Mouse (Mus musculus): Measurements from ENCODE around the gene Col19a1. TPM values are rescaled to one million over a fixed set of nuclear protein-coding genes. Genes with fewer than 3 reads are reported as not detected.
A peak's percentile ranks its signal among the peaks of the same experiment; 100 is the strongest.
"Not testable (repeated sequence)": the region's sequence is repeated elsewhere in the genome, so short reads cannot be mapped to it uniquely, and the experiment has no call there.

Gene Col19a1
- under 1 TPM in 1 of 2 experiments, not detected in 1; 0.08 TPM for total RNA-seq (2021)
- polyA plus RNA-seq (2012; rRNA removed), result not detected in 2 replicates
- long read RNA-seq, result 0 reads

- peak in 1 of 2 experiments; percentile 18 for DNase-seq
Observed at GRCm38 (mm10) chr1:24587141-24587541, at the start of gene Col19a1. Col19a1 (minus strand) TSS chr1:24587472.

DNA sequence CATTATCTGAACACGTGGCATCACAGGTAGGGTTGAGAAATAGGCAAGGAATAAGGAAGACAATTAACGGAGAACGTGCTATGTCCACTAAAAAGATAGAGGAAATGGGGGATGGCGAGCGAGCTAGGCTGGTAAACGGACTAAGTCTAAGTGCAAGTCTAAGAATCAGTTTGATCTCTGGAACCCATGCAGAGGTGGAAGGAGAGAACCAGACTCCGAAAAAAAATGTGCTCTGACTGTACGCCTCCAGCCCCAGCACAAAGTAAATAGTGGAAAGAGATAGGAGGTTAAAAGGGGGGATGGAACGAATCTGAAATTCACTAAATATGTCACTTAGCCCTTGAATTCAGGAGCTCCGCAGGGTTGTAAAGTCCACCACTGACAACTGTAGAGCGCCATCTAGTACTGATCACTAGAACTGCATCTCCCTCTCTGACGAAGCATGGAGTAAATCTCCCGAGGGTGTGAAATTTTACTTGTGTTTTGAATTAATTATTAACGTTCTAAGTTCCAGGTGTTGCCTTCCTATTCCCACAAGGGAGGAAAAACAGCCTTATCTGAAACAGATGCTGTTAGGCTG lies 46.4 kb upstream of the Col19a1 start:
- H3K79me2 ChIP-seq (replicated peaks; ENCODE audit: control insufficient read depth, insufficient read depth, low read length), result no peaks in the 10 kb centered on the region
- no peak overlapping the region for H3K27ac ChIP-seq
- no peaks in the 10 kb centered on the region for H3K27me3 ChIP-seq (ENCODE audit: control insufficient read depth, insufficient read depth, low read length)
- no peak for TF ChIP-seq EP300 (IDR thresholded peaks at IDR 0.05; ENCODE audit: insufficient read depth, low read depth, low read length)
- no peak for TF ChIP-seq POLR2A (IDR thresholded peaks at IDR 0.05; ENCODE audit: insufficient read depth, low read depth, low read length)
- TF ChIP-seq CTCF (IDR thresholded peaks at IDR 0.05), result peak; percentile 71
- no peak overlapping the region for H3K9ac ChIP-seq (ENCODE audit: low read depth, low read length)
- H3K4me1 ChIP-seq (ENCODE audit: control insufficient read depth, insufficient read depth, low read length), result no peaks in the 10 kb centered on the region
- DNase-seq, result no peak
- intact Hi-C loops (cut with DNase I), result loop anchor here (5.0 kb wide), 1 partner anchor 266 kb away; no protein-coding TSS in a partner anchor
- H3K36me3 ChIP-seq (ENCODE audit: control insufficient read depth, insufficient read depth, low read length), result no peaks in the 10 kb centered on the region
- 34% methylated on average over 14 of the region's 14 CpGs for WGBS
- H3K4me3 ChIP-seq, result no peak overlapping the region

More at GRCm38 (mm10) chr1:24587141-24587541, at the start of gene Col19a1:
- intact Hi-C loops (cut with DNase I), result no loop called here
- TF ChIP-seq POLR2A (IDR thresholded peaks at IDR 0.05; ENCODE audit: insufficient read depth, low read depth, low read length), result no peak
- TF ChIP-seq EP300 (IDR thresholded peaks at IDR 0.05; ENCODE audit: insufficient read depth, low read depth, low read length), result no peak
- TF ChIP-seq CTCF (IDR thresholded peaks at IDR 0.05), result no peak
- H3K4me3 ChIP-seq, result peak within 1 kb of the TSS; percentile 23; the same call in 1 of the 2 replicates
- peaks cover 10% of the 10 kb centered on the region for H3K27me3 ChIP-seq (ENCODE audit: control insufficient read depth, insufficient read depth, low read length)
- 3% methylated on average over 22 of the region's 22 CpGs for WGBS
- no peak within 1 kb of the TSS for H3K27ac ChIP-seq
- no peaks in the 10 kb centered on the region for H3K4me1 ChIP-seq (ENCODE audit: control insufficient read depth, insufficient read depth, low read length)
- no peak within 1 kb of the TSS; the same call in 1 of the 2 replicates for H3K9ac ChIP-seq (ENCODE audit: low read depth, low read length)
- H3K36me3 ChIP-seq (ENCODE audit: control insufficient read depth, insufficient read depth, low read length), result no peaks in the 10 kb centered on the region
- H3K79me2 ChIP-seq (replicated peaks; ENCODE audit: control insufficient read depth, insufficient read depth, low read length), result no peaks in the 10 kb centered on the region

GRCm38 (mm10) chr1:24612556-24612955 lies 25.3 kb upstream of the Col19a1 start:
- H3K4me3 ChIP-seq; H3K36me3 ChIP-seq (ENCODE audit: control insufficient read depth, insufficient read depth, low read length); H3K27me3 ChIP-seq (ENCODE audit: control insufficient read depth, insufficient read depth, low read length); H3K9ac ChIP-seq (ENCODE audit: low read depth, low read length); H3K4me1 ChIP-seq (ENCODE audit: control insufficient read depth, insufficient read depth, low read length); H3K79me2 ChIP-seq (replicated peaks; ENCODE audit: control insufficient read depth, insufficient read depth, low read length); intact Hi-C loops (cut with DNase I); DNase-seq; H3K27ac ChIP-seq: not testable (repeated sequence)
- under 1% methylated on average over 2 of the region's 2 CpGs for WGBS

GRCm38 (mm10) chr1:24595096-24595495 lies 7.8 kb upstream of the Col19a1 start:
- Histone ChIP-seq H3K36me3 (ENCODE audit: control insufficient read depth, insufficient read depth, low read length) (no peaks in the 10 kb centered on the region), H3K27ac (no peak overlapping the region), H3K4me1 (ENCODE audit: control insufficient read depth, insufficient read depth, low read length) (no peaks in the 10 kb centered on the region), H3K79me2 (replicated peaks; ENCODE audit: control insufficient read depth, insufficient read depth, low read length) (no peaks in the 10 kb centered on the region), H3K9ac (ENCODE audit: low read depth, low read length) (no peak overlapping the region), H3K4me3 (no peak overlapping the region), H3K27me3 (ENCODE audit: control insufficient read depth, insufficient read depth, low read length) (no peaks in the 10 kb centered on the region)
- no peak for DNase-seq
- intact Hi-C loops (cut with DNase I), result no loop called here
- TF ChIP-seq EP300 (IDR thresholded peaks at IDR 0.05; ENCODE audit: insufficient read depth, low read depth, low read length) (no peak), CTCF (IDR thresholded peaks at IDR 0.05) (no peak), POLR2A (IDR thresholded peaks at IDR 0.05; ENCODE audit: insufficient read depth, low read depth, low read length) (no peak)
- 95% methylated on average over 19 of the region's 19 CpGs for WGBS

DNA sequence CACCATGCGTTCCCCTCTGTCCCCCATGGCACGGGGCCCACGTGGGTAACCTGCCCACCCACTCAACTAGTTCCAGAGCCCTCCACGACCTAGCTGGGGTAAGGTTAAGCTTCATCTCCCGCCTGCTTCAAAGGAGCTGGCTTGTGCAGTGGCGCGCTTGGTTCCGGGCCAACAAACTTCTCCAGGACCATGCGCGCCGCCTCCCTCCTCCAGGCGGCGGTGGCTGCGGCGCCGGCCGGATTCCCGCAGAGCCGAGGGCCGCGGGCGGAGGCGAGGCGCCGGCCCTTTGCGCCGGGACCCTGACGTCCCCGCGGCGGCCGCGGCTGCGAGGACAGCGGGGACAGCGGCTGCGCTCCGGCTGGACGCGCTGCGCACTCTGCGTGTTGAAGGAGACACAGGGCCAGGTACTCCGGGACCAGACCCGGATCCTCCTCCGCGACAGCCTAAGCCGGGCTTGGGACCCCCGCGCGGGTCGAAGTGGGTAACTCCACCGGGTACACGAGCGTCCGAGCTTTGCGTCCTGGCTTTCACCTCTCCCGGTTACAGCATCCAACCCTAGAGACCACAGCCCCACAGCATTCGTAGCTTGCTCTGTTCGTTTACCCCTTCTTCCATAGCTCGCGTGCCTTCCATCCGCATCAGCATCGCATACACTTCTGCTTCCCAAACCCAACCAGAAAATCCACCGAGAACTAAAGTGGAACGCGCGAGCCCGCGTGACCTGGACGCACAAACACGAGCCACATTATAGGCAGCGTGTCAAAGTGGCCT lies 717 bp downstream of the Col19a1 start:
- H3K27ac ChIP-seq, result no peak overlapping the region
- H3K9ac ChIP-seq (ENCODE audit: low read depth, low read length), result no peak overlapping the region; the same call in 1 of the 2 replicates
- H3K27me3 ChIP-seq (ENCODE audit: control insufficient read depth, insufficient read depth, low read length), result peaks cover 10% of the 10 kb centered on the region
- no peaks in the 10 kb centered on the region for H3K79me2 ChIP-seq (replicated peaks; ENCODE audit: control insufficient read depth, insufficient read depth, low read length)
- H3K36me3 ChIP-seq (ENCODE audit: control insufficient read depth, insufficient read depth, low read length), result no peaks in the 10 kb centered on the region
- peak; percentile 18 to 35 for DNase-seq
- no peaks in the 10 kb centered on the region for H3K4me1 ChIP-seq (ENCODE audit: control insufficient read depth, insufficient read depth, low read length)
- peak overlapping the region; percentile 23; the same call in 1 of the 2 replicates for H3K4me3 ChIP-seq
- WGBS, result 2% methylated on average over 72 of the region's 72 CpGs
- TF ChIP-seq CTCF (IDR thresholded peaks at IDR 0.05), result peak; percentile 14; the same call in 1 of the 2 replicates
- no peak for TF ChIP-seq EP300 (IDR thresholded peaks at IDR 0.05; ENCODE audit: insufficient read depth, low read depth, low read length)
- intact Hi-C loops (cut with DNase I), result no loop called here

DNA sequence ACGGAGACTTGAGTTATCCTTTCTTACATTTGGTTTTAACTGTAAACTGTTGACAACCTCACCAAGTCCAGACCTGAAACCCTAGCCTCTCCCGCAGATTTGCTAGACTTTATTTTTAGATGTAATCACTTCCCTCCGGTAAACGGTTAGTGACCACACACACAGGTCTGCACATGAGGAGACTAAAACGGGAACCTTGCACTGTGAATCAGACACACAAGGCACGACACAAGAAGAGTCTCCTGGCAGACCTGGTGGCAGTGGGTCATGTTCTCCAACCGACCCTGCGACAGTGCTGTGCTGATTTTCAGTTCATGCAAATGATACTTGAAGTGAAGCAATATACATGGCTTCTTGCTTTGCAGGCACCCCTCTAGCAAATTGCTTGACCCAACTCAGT lies 14.7 kb downstream of the Col19a1 start:
- no peak overlapping the region for H3K4me3 ChIP-seq
- no peak for DNase-seq
- WGBS, result 55% methylated on average over 8 of the region's 8 CpGs
- no peaks in the 10 kb centered on the region for H3K4me1 ChIP-seq (ENCODE audit: control insufficient read depth, insufficient read depth, low read length)
- no peak overlapping the region for H3K27ac ChIP-seq
- H3K36me3 ChIP-seq (ENCODE audit: control insufficient read depth, insufficient read depth, low read length), result no peaks in the 10 kb centered on the region
- H3K79me2 ChIP-seq (replicated peaks; ENCODE audit: control insufficient read depth, insufficient read depth, low read length), result no peaks in the 10 kb centered on the region
- intact Hi-C loops (cut with DNase I), result no loop called here
- H3K27me3 ChIP-seq (ENCODE audit: control insufficient read depth, insufficient read depth, low read length), result no peaks in the 10 kb centered on the region
- TF ChIP-seq EP300 (IDR thresholded peaks at IDR 0.05; ENCODE audit: insufficient read depth, low read depth, low read length), result no peak
- TF ChIP-seq CTCF (IDR thresholded peaks at IDR 0.05), result no peak
- TF ChIP-seq POLR2A (IDR thresholded peaks at IDR 0.05; ENCODE audit: insufficient read depth, low read depth, low read length), result no peak
- no peak overlapping the region for H3K9ac ChIP-seq (ENCODE audit: low read depth, low read length)

All from heart, adult 2 months (tissue).